Mouse (Mus musculus) testis, adult 2 months (tissue): ENCODE measurements around the gene Hmgcr.

Source experiments
- CTCF ChIP-seq: fragments of 200-500 bp; IDR thresholded peaks from 2 replicates; pipeline ENCODE4 v1.5.1; 2012; ENCODE audit warnings: low read depth, mild to moderate bottlenecking, inconsistent platforms, low read length, moderate library complexity; ENCODE audit not compliant: control insufficient read depth, insufficient read depth, insufficient replicate concordance
- POLR2A ChIP-seq: fragments of 200-500 bp; IDR thresholded peaks from 2 replicates; pipeline ENCODE4 v1.6.1; 2012; ENCODE audit warnings: low read depth, mild to moderate bottlenecking, inconsistent platforms, low read length, moderate library complexity; ENCODE audit not compliant: control insufficient read depth

DNA sequence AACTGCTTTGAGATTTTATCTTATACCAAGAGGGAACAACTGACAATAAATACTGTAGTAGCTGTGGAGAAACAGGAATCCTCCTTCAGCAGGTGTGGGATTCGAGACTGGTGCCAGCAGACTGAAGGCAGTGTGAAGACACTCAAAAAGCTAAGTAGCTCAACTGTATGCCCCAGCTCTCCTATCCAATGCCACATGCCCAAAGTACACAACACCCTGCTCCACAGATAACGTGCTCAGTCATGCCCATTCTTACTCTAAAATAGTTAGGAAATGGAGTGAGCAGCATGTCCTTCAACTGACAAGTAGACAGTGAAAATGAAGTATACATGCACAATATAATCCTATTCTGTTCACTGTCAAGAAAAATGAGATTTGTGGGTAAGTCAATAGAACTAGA is 26.6 kb downstream of the Hmgcr start:
- TF ChIP-seq POLR2A (no peak), CTCF (no peak)
